Mouse (Mus musculus): ENCODE measurements around the gene St3gal5. TPM values are rescaled to one million over a fixed set of nuclear protein-coding genes. Genes with fewer than 3 reads are reported as not detected.

The St3gal5 gene
- polyA plus RNA-seq, 1 experiment, result 22.3 TPM

DNA sequence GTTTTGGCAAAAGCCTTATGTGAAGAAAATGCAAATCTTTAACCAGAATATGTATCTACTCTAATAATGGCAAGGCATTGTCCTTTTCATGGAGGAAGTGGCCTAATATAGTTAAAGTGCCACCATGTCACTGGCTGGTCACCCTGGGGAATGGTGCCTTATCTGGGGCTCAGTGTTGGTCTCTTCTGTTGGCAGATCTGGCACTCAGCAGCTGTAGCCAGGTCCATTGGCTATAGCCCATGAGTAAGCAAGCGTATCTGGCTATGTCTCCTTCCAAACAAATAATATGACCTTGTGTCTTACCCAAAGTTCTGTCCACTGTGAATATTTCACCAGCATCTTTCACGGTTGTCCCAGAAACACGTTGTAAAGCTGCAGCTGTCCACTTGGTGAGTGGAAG lies 74.0 kb downstream of the St3gal5 start:
- H3K36me3 ChIP-seq (replicated peaks; ENCODE audit: low read length), result no peaks in the 10 kb centered on the region
- no peak overlapping the region for H3K4me3 ChIP-seq (replicated peaks)
- TF ChIP-seq FLI1 (IDR thresholded peaks at IDR 0.05; ENCODE audit: low read length) (no peak), GATA1 (IDR thresholded peaks at IDR 0.05; ENCODE audit: borderline replicate concordance, low read length) (no peak)
- H3K27me3 ChIP-seq (replicated peaks), result peaks cover 43% of the 10 kb centered on the region
- H3K9me3 ChIP-seq, result peaks cover 8% of the 10 kb centered on the region
- peaks cover 12% of the 10 kb centered on the region for H3K4me1 ChIP-seq

- Histone ChIP-seq H3K4me1 (peaks cover 16% of the 10 kb centered on the region), H3K36me3 (replicated peaks; ENCODE audit: low read length) (no peaks in the 10 kb centered on the region), H3K4me3 (replicated peaks) (no peak overlapping the region), H3K27me3 (replicated peaks) (peaks cover 49% of the 10 kb centered on the region), H3K9me3 (peaks cover 5% of the 10 kb centered on the region)
- TF ChIP-seq FLI1 (IDR thresholded peaks at IDR 0.05; ENCODE audit: low read length) (no peak), GATA1 (IDR thresholded peaks at IDR 0.05; ENCODE audit: borderline replicate concordance, low read length) (no peak)
These were observed 76.0 kb downstream of the St3gal5 start for GRCm38 (mm10) chr6:72173350-72173749.

GRCm38 (mm10) chr6:72175419-72175818 lies 78.0 kb downstream of the St3gal5 start:
- Histone ChIP-seq H3K27me3 (replicated peaks) (peaks cover 63% of the 10 kb centered on the region), H3K9me3 (no peaks in the 10 kb centered on the region; the same call in 1 of the 2 replicates), H3K4me1 (peaks cover 27% of the 10 kb centered on the region), H3K36me3 (replicated peaks; ENCODE audit: low read length) (no peaks in the 10 kb centered on the region), H3K4me3 (replicated peaks) (no peak overlapping the region)
- no peak for TF ChIP-seq FLI1 (IDR thresholded peaks at IDR 0.05; ENCODE audit: low read length)
- no peak for TF ChIP-seq GATA1 (IDR thresholded peaks at IDR 0.05; ENCODE audit: borderline replicate concordance, low read length)

DNA sequence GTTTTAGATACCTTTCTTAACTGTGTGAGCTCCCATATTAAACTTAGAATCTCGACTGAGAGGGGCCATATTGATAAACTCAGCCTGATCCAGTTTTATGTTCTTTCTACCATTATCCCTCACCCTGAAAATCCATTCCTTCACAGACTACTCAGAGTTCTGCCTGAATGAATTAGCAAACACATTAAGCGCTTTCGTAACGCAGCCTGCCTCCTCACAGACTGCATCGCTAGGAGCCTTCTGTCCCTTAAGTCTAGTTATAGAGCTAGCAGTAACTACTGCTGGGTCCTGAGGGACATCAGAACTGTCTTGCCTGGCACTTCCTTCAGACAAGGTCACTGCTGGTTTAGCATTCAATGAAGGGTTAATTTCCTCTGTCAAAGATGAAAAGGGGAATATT lies 78.6 kb downstream of the St3gal5 start:
- H3K27me3 ChIP-seq (replicated peaks), result peaks cover 60% of the 10 kb centered on the region
- TF ChIP-seq FLI1 (IDR thresholded peaks at IDR 0.05; ENCODE audit: low read length) (no peak), GATA1 (IDR thresholded peaks at IDR 0.05; ENCODE audit: borderline replicate concordance, low read length) (no peak)
- H3K36me3 ChIP-seq (replicated peaks; ENCODE audit: low read length), result no peaks in the 10 kb centered on the region
- H3K4me3 ChIP-seq (replicated peaks), result no peak overlapping the region
- peaks cover 33% of the 10 kb centered on the region for H3K4me1 ChIP-seq
- no peaks in the 10 kb centered on the region; the same call in 1 of the 2 replicates for H3K9me3 ChIP-seq

GRCm38 (mm10) chr6:72177417-72177816 lies 80.0 kb downstream of the St3gal5 start:
- Histone ChIP-seq H3K4me3 (replicated peaks) (no peak overlapping the region), H3K9me3 (no peaks in the 10 kb centered on the region; the same call in 1 of the 2 replicates), H3K27me3 (replicated peaks) (peaks cover 67% of the 10 kb centered on the region), H3K4me1 (peaks cover 28% of the 10 kb centered on the region), H3K36me3 (replicated peaks; ENCODE audit: low read length) (no peaks in the 10 kb centered on the region)
- no peak for TF ChIP-seq GATA1 (IDR thresholded peaks at IDR 0.05; ENCODE audit: borderline replicate concordance, low read length)
- no peak for TF ChIP-seq FLI1 (IDR thresholded peaks at IDR 0.05; ENCODE audit: low read length)

DNA sequence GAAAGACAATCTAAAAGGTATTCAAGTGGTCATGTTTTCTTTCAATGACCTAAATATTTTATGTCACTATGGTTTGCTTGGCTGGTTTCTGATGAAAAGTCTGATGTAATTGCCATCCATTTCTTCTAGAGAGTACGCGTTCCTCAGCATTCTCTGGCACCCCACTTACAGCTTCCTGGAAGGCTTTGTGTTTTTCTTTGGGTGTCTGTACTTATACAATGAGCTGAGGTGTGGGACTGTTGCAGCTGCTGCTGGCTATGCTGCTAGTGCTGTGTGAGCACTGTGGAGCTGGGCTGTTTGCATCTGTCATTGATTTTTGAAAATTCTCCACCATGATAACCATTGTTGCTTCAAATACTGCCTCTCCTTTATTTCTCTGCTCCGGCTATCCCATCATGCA lies 81.6 kb downstream of the St3gal5 start:
- no peak for TF ChIP-seq GATA1 (IDR thresholded peaks at IDR 0.05; ENCODE audit: borderline replicate concordance, low read length)
- no peak for TF ChIP-seq FLI1 (IDR thresholded peaks at IDR 0.05; ENCODE audit: low read length)
- peaks cover 30% of the 10 kb centered on the region for H3K4me1 ChIP-seq
- no peaks in the 10 kb centered on the region; the same call in 1 of the 2 replicates for H3K9me3 ChIP-seq
- peaks cover 67% of the 10 kb centered on the region for H3K27me3 ChIP-seq (replicated peaks)
- H3K36me3 ChIP-seq (replicated peaks; ENCODE audit: low read length), result no peaks in the 10 kb centered on the region
- H3K4me3 ChIP-seq (replicated peaks), result no peak overlapping the region

- TF ChIP-seq GATA1 (IDR thresholded peaks at IDR 0.05; ENCODE audit: borderline replicate concordance, low read length), result no peak
- no peak for TF ChIP-seq FLI1 (IDR thresholded peaks at IDR 0.05; ENCODE audit: low read length)
- peaks cover 69% of the 10 kb centered on the region for H3K27me3 ChIP-seq (replicated peaks)
- peaks cover 36% of the 10 kb centered on the region for H3K4me1 ChIP-seq
- H3K9me3 ChIP-seq, result no peaks in the 10 kb centered on the region; the same call in 1 of the 2 replicates
- H3K4me3 ChIP-seq (replicated peaks), result no peak overlapping the region
- H3K36me3 ChIP-seq (replicated peaks; ENCODE audit: low read length), result no peaks in the 10 kb centered on the region
These were observed 82.4 kb downstream of the St3gal5 start for GRCm38 (mm10) chr6:72179562-72180502.

DNA sequence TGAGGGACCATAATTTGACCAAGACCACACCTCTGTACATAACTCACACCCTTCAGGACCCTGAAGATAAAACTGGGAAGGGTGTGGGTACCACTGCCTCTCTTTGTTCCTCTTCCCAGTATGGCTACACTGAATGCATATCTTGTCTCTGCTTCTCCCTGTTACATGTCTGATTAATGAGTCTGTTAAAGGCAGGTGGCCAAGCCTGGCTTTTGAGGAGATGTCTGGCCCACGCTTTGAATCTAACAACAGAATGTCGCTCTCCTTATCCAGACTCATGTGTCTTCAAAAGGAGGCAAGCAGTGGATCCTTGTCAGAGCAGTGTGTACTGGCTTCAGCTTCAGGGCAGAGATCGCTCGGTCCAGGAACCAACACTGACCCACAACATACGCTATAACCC lies 87.2 kb downstream of the St3gal5 start:
- peaks cover 72% of the 10 kb centered on the region for H3K27me3 ChIP-seq (replicated peaks)
- H3K4me3 ChIP-seq (replicated peaks), result no peak overlapping the region
- H3K36me3 ChIP-seq (replicated peaks; ENCODE audit: low read length), result no peaks in the 10 kb centered on the region
- no peak for TF ChIP-seq FLI1 (IDR thresholded peaks at IDR 0.05; ENCODE audit: low read length)
- TF ChIP-seq GATA1 (IDR thresholded peaks at IDR 0.05; ENCODE audit: borderline replicate concordance, low read length), result no peak
- peaks cover 65% of the 10 kb centered on the region for H3K4me1 ChIP-seq
- no peaks in the 10 kb centered on the region for H3K9me3 ChIP-seq

DNA sequence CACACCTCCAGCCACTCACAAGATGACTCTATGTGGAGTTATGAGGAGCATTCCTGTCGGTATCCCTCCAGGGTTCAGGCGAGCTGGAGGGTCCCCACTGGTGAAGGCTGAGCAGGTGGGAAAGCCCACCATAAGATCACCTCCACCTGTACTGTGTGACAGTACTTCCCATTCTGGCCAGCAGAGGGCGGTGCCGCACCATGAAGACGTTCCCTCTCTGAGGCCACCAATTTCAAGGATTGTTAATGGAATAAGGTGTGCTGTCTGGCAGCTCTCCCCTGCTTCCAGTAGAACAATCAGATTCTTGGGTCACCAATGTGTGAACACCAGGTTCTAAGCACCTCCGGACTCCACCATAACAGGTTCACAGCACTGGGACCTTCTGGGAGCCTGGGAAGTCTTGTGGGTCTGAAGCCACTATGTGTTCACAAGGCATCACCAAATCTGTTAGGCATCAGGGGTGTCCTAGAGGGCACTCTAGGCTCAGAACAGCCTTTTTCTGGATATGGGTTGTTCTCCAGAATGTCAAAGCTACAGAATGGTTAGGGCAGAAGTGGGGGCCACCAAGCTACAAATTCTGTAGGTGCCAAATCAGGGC lies 88.6 kb downstream of the St3gal5 start:
- Histone ChIP-seq H3K27me3 (replicated peaks) (peaks cover 73% of the 10 kb centered on the region), H3K36me3 (replicated peaks; ENCODE audit: low read length) (no peaks in the 10 kb centered on the region), H3K4me1 (peaks cover 65% of the 10 kb centered on the region), H3K9me3 (no peaks in the 10 kb centered on the region), H3K4me3 (replicated peaks) (no peak overlapping the region)
- TF ChIP-seq GATA1 (IDR thresholded peaks at IDR 0.05; ENCODE audit: borderline replicate concordance, low read length), result no peak
- TF ChIP-seq FLI1 (IDR thresholded peaks at IDR 0.05; ENCODE audit: low read length), result no peak

DNA sequence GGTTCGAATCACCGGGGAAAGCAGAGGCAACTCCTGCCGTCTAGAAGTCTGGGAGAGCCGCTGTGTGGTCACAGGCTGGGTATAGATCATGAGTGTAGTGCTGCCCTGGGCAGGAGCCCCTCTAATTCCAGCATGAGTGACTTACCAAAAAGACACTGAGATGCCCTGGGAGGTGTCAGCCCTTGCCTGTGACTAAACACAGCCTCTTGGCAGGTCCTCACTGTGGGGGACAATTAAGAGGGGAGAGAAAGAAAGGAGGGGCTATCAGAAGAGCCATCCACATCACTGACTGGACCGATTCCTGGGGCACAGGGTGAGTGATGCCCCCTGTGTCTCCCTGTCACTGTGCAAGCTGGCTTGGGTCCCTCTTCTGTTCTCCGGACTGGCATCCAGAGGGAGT lies 89.4 kb downstream of the St3gal5 start:
- H3K4me3 ChIP-seq (replicated peaks), result no peak overlapping the region
- peaks cover 77% of the 10 kb centered on the region for H3K27me3 ChIP-seq (replicated peaks)
- peaks cover 4% of the 10 kb centered on the region; the same call in 1 of the 2 replicates for H3K9me3 ChIP-seq
- TF ChIP-seq GATA1 (IDR thresholded peaks at IDR 0.05; ENCODE audit: borderline replicate concordance, low read length) (no peak), FLI1 (IDR thresholded peaks at IDR 0.05; ENCODE audit: low read length) (no peak)
- no peaks in the 10 kb centered on the region for H3K36me3 ChIP-seq (replicated peaks; ENCODE audit: low read length)
- peaks cover 70% of the 10 kb centered on the region for H3K4me1 ChIP-seq

Measured in megakaryocyte, embryonic 14.5 days (primary cell).